Mouse (Mus musculus) layer of hippocampus, adult 11-12 months (tissue): ENCODE results near the gene Gm10318.
A peak's percentile ranks its signal among the peaks of the same experiment; 100 is the strongest.

Experiments used
- DNase-seq: peaks from one replicate; pipeline ENCODE4 v3.0.0; 2022; ENCODE audit warnings: low spot score

Gene Gm10318

DNA sequence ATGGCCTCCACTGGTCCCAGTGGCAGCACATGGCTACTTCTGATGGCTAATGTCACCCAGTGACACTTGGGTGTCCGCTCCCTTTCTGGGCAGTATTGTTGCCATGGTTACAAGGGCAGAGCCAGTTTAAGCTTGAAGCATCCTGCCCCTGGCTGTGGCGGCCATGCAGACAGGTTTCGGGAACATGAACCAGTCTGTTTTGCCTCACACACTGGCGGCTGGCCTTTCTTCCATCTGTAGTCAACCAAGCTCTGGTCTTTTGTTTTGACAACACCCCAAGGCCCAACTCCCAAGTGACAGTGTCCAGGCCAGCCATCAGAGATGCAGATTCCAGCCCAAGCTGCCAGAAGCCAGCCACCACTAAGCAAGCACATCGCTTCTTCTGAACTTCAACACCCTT is 42.9 kb downstream of the Gm10318 start:
- DNase-seq = no peak

GRCm38 (mm10) chr10:77900126-77900525 is 47.5 kb downstream of the Gm10318 start:
- DNase-seq = no peak

- no peak for DNase-seq
These were observed 48.5 kb downstream of the Gm10318 start for GRCm38 (mm10) chr10:77900903-77901818.

DNA sequence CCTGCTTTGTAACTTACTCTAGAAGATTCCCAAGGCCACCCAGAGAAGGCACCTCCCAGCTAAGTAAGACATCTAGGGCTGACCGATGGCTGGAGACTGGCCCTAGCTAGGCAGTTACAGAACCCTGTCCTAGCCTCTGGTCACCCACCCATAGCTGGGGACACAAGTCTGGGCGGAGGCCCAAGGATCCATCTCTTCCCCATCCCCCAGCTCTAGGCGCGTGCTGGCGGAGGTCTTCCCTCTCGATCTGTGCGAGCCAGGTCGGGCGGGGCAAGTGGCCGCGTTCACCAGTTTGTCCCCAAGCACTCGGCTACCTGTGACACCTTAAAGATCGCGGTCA is 49.2 kb downstream of the Gm10318 start:
- no peak for DNase-seq

- peak; percentile 31 for DNase-seq
These were observed 49.7 kb downstream of the Gm10318 start, which contains the start of gene Lrrc3 for GRCm38 (mm10) chr10:77902211-77902893. Gene Lrrc3 (minus strand): TSS chr10:77902536.

- peak; percentile 39 for DNase-seq
These were observed 50.4 kb downstream of the Gm10318 start for GRCm38 (mm10) chr10:77902894-77903715.
